Mouse (Mus musculus) CH12.LX (cell line): ENCODE data around the gene Spata3. TPM values are rescaled to one million over a fixed set of nuclear protein-coding genes. Genes with fewer than 3 reads are reported as not detected.

Source experiments
- DNase-seq: peaks from one replicate; pipeline ENCODE4 v3.0.0-alpha.2; 2013; ENCODE audit errors: extremely low read depth
- H3K27ac ChIP-seq: 2 replicates; pipeline ENCODE4 v1.5.1; 2012; ENCODE audit warnings: low read depth, mild to moderate bottlenecking, control low read depth, moderate library complexity; ENCODE audit not compliant: insufficient read depth
- H3K27me3 ChIP-seq: replicated peaks from 2 replicates; pipeline ENCODE3; 2012; ENCODE audit warnings: inconsistent platforms
- H3K36me3 ChIP-seq, 2 experiments: replicated peaks in 1 of 2; 2 replicates each; pipeline versions ENCODE3 to v1.6.1; 2012; ENCODE audit warnings: inconsistent platforms in 1 of 2, low read length in 1 of 2, mild to moderate bottlenecking in 1 of 2, mixed read lengths in 1 of 2, moderate library complexity in 1 of 2; ENCODE audit not compliant: control insufficient read depth in 1 of 2, insufficient read depth in 1 of 2
- H3K4me1 ChIP-seq, 2 experiments: 2 replicates each; pipeline ENCODE4 v1.6.1; 2012; ENCODE audit warnings: inconsistent platforms in 1 of 2, moderate library complexity in 1 of 2; ENCODE audit not compliant: insufficient read depth in 2 of 2, control insufficient read depth in 1 of 2
- H3K4me2 ChIP-seq: 2 replicates; pipeline ENCODE4 v1.6.1; 2012; ENCODE audit warnings: low read depth, mild to moderate bottlenecking, control low read depth; ENCODE audit not compliant: poor library complexity, insufficient read depth, severe bottlenecking
- H3K4me3 ChIP-seq, 3 experiments: fragments of 150-350 bp in 1 of 3; sonication (generic) in 1 of 3; replicated peaks in 1 of 3; 2 replicates each; pipeline versions ENCODE3 to v1.5.1; 2011 to 2012; ENCODE audit warnings: low read depth in 2 of 3, low read length in 2 of 3, mild to moderate bottlenecking in 2 of 3, moderate library complexity in 2 of 3, control low read depth in 1 of 3, improper control_type of control experiment in 1 of 3, inconsistent platforms in 1 of 3, mixed read lengths in 1 of 3; ENCODE audit not compliant: poor library complexity in 1 of 3
- H3K79me2 ChIP-seq: replicated peaks from 2 replicates; pipeline ENCODE4 v1.6.1; 2012; ENCODE audit warnings: mild to moderate bottlenecking, moderate library complexity; ENCODE audit not compliant: control insufficient read depth, poor library complexity, insufficient read depth, severe bottlenecking; ENCODE audit errors: extremely low read depth
- H3K9ac ChIP-seq: 2 replicates; pipeline ENCODE4 v1.6.1; 2012; ENCODE audit warnings: low read depth, mild to moderate bottlenecking, control low read depth, moderate library complexity; ENCODE audit not compliant: insufficient read depth
- H3K9me3 ChIP-seq: replicated peaks from 2 replicates; pipeline ENCODE3; 2012; ENCODE audit warnings: low read length, inconsistent platforms, mixed read lengths
- BHLHE40 ChIP-seq: IDR thresholded peaks from 2 replicates; pipeline ENCODE4 v1.6.1; 2011; ENCODE audit warnings: mild to moderate bottlenecking, low read depth, low read length, improper control_type of control experiment
- CHD1 ChIP-seq: IDR thresholded peaks from 2 replicates; pipeline ENCODE4 v1.6.1; 2012; ENCODE audit warnings: low read depth, low read length, improper control_type of control experiment, inconsistent platforms
- CHD2 ChIP-seq: IDR thresholded peaks from 2 replicates; pipeline ENCODE4 v1.6.1; 2011; ENCODE audit warnings: low read length, improper control_type of control experiment
- CTCF ChIP-seq, 2 experiments: IDR thresholded peaks in 1 of 2; conservative IDR thresholded peaks in 1 of 2; 2 replicates each; pipeline ENCODE4 v1.5.1; 2011 to 2012; ENCODE audit warnings: low read depth in 2 of 2, low read length in 2 of 2, improper control_type of control experiment in 1 of 2, inconsistent platforms in 1 of 2, mild to moderate bottlenecking in 1 of 2, moderate library complexity in 1 of 2
- E2F4 ChIP-seq: IDR thresholded peaks from 2 replicates; pipeline ENCODE4 v1.6.1; 2011; ENCODE audit warnings: low read depth, low read length, improper control_type of control experiment; ENCODE audit not compliant: insufficient replicate concordance
- ELF1 ChIP-seq: IDR thresholded peaks from 2 replicates; pipeline ENCODE4 v1.6.1; 2014; ENCODE audit warnings: low read depth, mild to moderate bottlenecking, inconsistent platforms, low read length, improper control_type of control experiment
- EP300 ChIP-seq: IDR thresholded peaks from 2 replicates; pipeline ENCODE4 v1.6.1; 2011; ENCODE audit warnings: low read length, improper control_type of control experiment
- ETS1 ChIP-seq: conservative IDR thresholded peaks from 2 replicates; pipeline ENCODE4 v1.6.1; 2012; ENCODE audit warnings: low read depth, mild to moderate bottlenecking, inconsistent platforms, low read length, improper control_type of control experiment, moderate library complexity
- GABPA ChIP-seq: IDR thresholded peaks from 2 replicates; pipeline ENCODE4 v1.6.1; 2012; ENCODE audit warnings: low read depth, low read length, improper control_type of control experiment, inconsistent platforms; ENCODE audit not compliant: insufficient replicate concordance
- HCFC1 ChIP-seq: IDR thresholded peaks from 2 replicates; pipeline ENCODE4 v1.6.1; 2012; ENCODE audit warnings: low read depth, mild to moderate bottlenecking, inconsistent platforms, low read length, improper control_type of control experiment
- IRF4 ChIP-seq: IDR thresholded peaks from 2 replicates; pipeline ENCODE4 v1.6.1; 2014; ENCODE audit warnings: low read depth, mild to moderate bottlenecking, inconsistent platforms, low read length, improper control_type of control experiment
- JUN ChIP-seq: IDR thresholded peaks from 2 replicates; pipeline ENCODE4 v1.6.1; 2011; ENCODE audit warnings: low read depth, mild to moderate bottlenecking, low read length, improper control_type of control experiment, moderate library complexity; ENCODE audit not compliant: insufficient read depth
- MAFK ChIP-seq: IDR thresholded peaks from 2 replicates; pipeline ENCODE4 v1.6.1; 2011; ENCODE audit warnings: low read length, improper control_type of control experiment; ENCODE audit not compliant: insufficient replicate concordance
- MAX ChIP-seq: IDR thresholded peaks from 2 replicates; pipeline ENCODE4 v1.6.1; 2011; ENCODE audit warnings: low read length, improper control_type of control experiment
- MAZ ChIP-seq: IDR thresholded peaks from 2 replicates; pipeline ENCODE4 v1.6.1; 2012; ENCODE audit warnings: low read depth, mild to moderate bottlenecking, inconsistent platforms, low read length, improper control_type of control experiment, moderate library complexity
- MEF2A ChIP-seq: IDR thresholded peaks from 2 replicates; pipeline ENCODE4 v1.6.1; 2014; ENCODE audit warnings: low read depth, mild to moderate bottlenecking, inconsistent platforms, low read length, improper control_type of control experiment, borderline replicate concordance
- MXI1 ChIP-seq: IDR thresholded peaks from 2 replicates; pipeline ENCODE4 v1.6.1; 2011; ENCODE audit warnings: mild to moderate bottlenecking, low read depth, low read length, improper control_type of control experiment
- MYC ChIP-seq: IDR thresholded peaks from 2 replicates; pipeline ENCODE4 v1.6.1; 2011; ENCODE audit warnings: low read depth, mild to moderate bottlenecking, improper control_type of control experiment, low read length
- NELFE ChIP-seq: IDR thresholded peaks from 2 replicates; pipeline ENCODE4 v1.6.1; 2011; ENCODE audit warnings: low read depth, low read length, improper control_type of control experiment
- NRF1 ChIP-seq: IDR thresholded peaks from 2 replicates; pipeline ENCODE4 v1.6.1; 2014; ENCODE audit warnings: low read depth, mild to moderate bottlenecking, inconsistent platforms, low read length, improper control_type of control experiment, moderate library complexity
- PAX5 ChIP-seq: IDR thresholded peaks from 2 replicates; pipeline ENCODE4 v1.6.1; 2012; ENCODE audit warnings: low read length, inconsistent platforms, mixed read lengths
- POLR2AphosphoS2 ChIP-seq: IDR thresholded peaks from 2 replicates; pipeline ENCODE4 v1.6.1; 2011; ENCODE audit warnings: low read depth, low read length, improper control_type of control experiment
- RCOR1 ChIP-seq: conservative IDR thresholded peaks from 2 replicates; pipeline ENCODE4 v1.6.1; 2012; ENCODE audit warnings: low read depth, mild to moderate bottlenecking, inconsistent platforms, low read length, improper control_type of control experiment
- SIN3A ChIP-seq: IDR thresholded peaks from 2 replicates; pipeline ENCODE4 v1.6.1; 2012; ENCODE audit warnings: low read length, improper control_type of control experiment, inconsistent platforms
- SMC3 ChIP-seq: IDR thresholded peaks from 2 replicates; pipeline ENCODE4 v1.6.1; 2011; ENCODE audit warnings: low read depth, low read length, improper control_type of control experiment
- TCF12 ChIP-seq: IDR thresholded peaks from 2 replicates; pipeline ENCODE4 v1.6.1; 2014; ENCODE audit warnings: low read depth, mild to moderate bottlenecking, inconsistent platforms, low read length, improper control_type of control experiment
- UBTF ChIP-seq: IDR thresholded peaks from 2 replicates; pipeline ENCODE4 v1.6.1; 2012; ENCODE audit warnings: low read depth, mild to moderate bottlenecking, inconsistent platforms, low read length, improper control_type of control experiment, moderate library complexity
- USF1 ChIP-seq: IDR thresholded peaks from 2 replicates; pipeline ENCODE4 v1.6.1; 2014; ENCODE audit warnings: low read depth, mild to moderate bottlenecking, inconsistent platforms, low read length, improper control_type of control experiment
- USF2 ChIP-seq: conservative IDR thresholded peaks from 2 replicates; pipeline ENCODE4 v1.6.1; 2011; ENCODE audit warnings: low read depth, low read length, improper control_type of control experiment
- ZC3H11A ChIP-seq: IDR thresholded peaks from 2 replicates; pipeline ENCODE4 v1.6.1; 2012; ENCODE audit warnings: low read depth, mild to moderate bottlenecking, inconsistent platforms, low read length, improper control_type of control experiment
- ZNF384 ChIP-seq: IDR thresholded peaks from 2 replicates; pipeline ENCODE4 v1.6.1; 2012; ENCODE audit warnings: low read depth, low read length, improper control_type of control experiment, inconsistent platforms
- dilution Hi-C: fragments of 300-500 bp; cut with MboI; formaldehyde crosslinking; loops from 2 replicates; pipeline ENCODE4 v1.14.3; 2020; ENCODE audit warnings: low sequenced_read_pairs; ENCODE audit not compliant: extremely low pct_unique_long_range_greater_than_20kb, extremely low pct_ligation_motif_present
- in situ Hi-C: fragments of 300-500 bp; cut with MboI; formaldehyde crosslinking; loops from 3 replicates; pipeline ENCODE4 v1.14.3; 2019; ENCODE audit warnings: low sequenced_read_pairs, low pct_ligation_motif_present, low pct_unique_long_range_greater_than_20kb, mixed read lengths
- polyA plus RNA-seq: library from polyadenylated mRNA; unstranded; fragments of >175 nt; gene quantifications from 2 replicates; pipeline ENCODE4 v1.2.1, GENCODE M21; 2012; ENCODE audit warnings: low read depth; ENCODE audit not compliant: insufficient read length
- total RNA-seq, 2 experiments: library from RNA; depleted of rRNA; stranded (reverse); fragments of 300-350 nt in 1 of 2; fragments of >200 nt in 1 of 2; gene quantifications; 2 replicates each; pipeline ENCODE4 v1.2.3; 2012 to 2014

Gene Spata3
- total and polyA plus RNA-seq, 3 experiments: not detected

- peaks cover 12% of the 10 kb centered on the region for H3K9me3 ChIP-seq
- H3K79me2 ChIP-seq: no peaks in the 10 kb centered on the region
- no peak overlapping the region for H3K9ac ChIP-seq
- dilution Hi-C loops (no loop called here), in situ Hi-C loops (no loop called here)
- H3K27ac ChIP-seq: no peak overlapping the region
- H3K4me3 ChIP-seq: no peak overlapping the region
- H3K27me3 ChIP-seq: no peaks in the 10 kb centered on the region
- peak overlapping the region; percentile 11; the same call in 1 of the 2 replicates for H3K4me2 ChIP-seq
- DNase-seq: peak; percentile 81
- TF ChIP-seq USF1 (no peak; the same call in 1 of the 2 replicates), TCF12 (0 out of 2 replicates have a peak, but pooled peaks have one; percentile 7), ELF1 (peak; percentile 69), HCFC1 (no peak), MEF2A (peak; percentile 58; the same call in 1 of the 2 replicates), MYC (peak; percentile 81), MXI1 (peak; percentile 46; the same call in 1 of the 2 replicates), MAFK (0 out of 2 replicates have a peak, but pooled peaks have one; percentile 23), SIN3A (peak; percentile 19; the same call in 1 of the 2 replicates), BHLHE40 (peak; percentile 91), RCOR1 (no peak; the same call in 1 of the 2 replicates), POLR2AphosphoS2 (no peak), IRF4 (peak; percentile 65), EP300 (peak; percentile 50; the same call in 1 of the 2 replicates), NELFE (no peak), ETS1 (peak; percentile 81), ZNF384 (0 out of 2 replicates have a peak, but pooled peaks have one; percentile 17), MAX (peak; percentile 25; the same call in 1 of the 2 replicates), ZC3H11A (no peak)
- H3K36me3 ChIP-seq: no peaks in the 10 kb centered on the region
- H3K4me1 ChIP-seq: peaks cover 12 to 20% of the 10 kb centered on the region in 2 experiments
Measured at GRCm38 (mm10) chr1:85998012-85998411, 18.6 kb upstream of the Spata3 start.

GRCm38 (mm10) chr1:85999853-86000570 lies 16.6 kb upstream of the Spata3 start:
- Histone ChIP-seq H3K79me2 (no peaks in the 10 kb centered on the region), H3K27ac (no peak overlapping the region), H3K4me2 (no peak overlapping the region), H3K4me3 (no peak overlapping the region), H3K9ac (no peak overlapping the region), H3K36me3 (no peaks in the 10 kb centered on the region), H3K9me3 (peaks cover 9% of the 10 kb centered on the region), H3K27me3 (no peaks in the 10 kb centered on the region), H3K4me1 (peaks cover 12 to 15% of the 10 kb centered on the region in 2 experiments)
- in situ Hi-C loops (no loop called here), dilution Hi-C loops (no loop called here)
- TF ChIP-seq CHD1 (no peak), SMC3 (no peak), BHLHE40 (no peak), USF2 (no peak), JUN (no peak), MAZ (no peak), NRF1 (no peak), MEF2A (no peak), E2F4 (no peak), CTCF (conservative IDR thresholded peaks at IDR 0.05 in 1 of 2, IDR thresholded peaks at IDR 0.05 in 1 of 2; ENCODE audit: low read depth in 2 of 2, low read length in 2 of 2) (no peak), CHD2 (no peak), UBTF (no peak), PAX5 (no peak), GABPA (no peak), ZC3H11A (no peak)
- DNase-seq: no peak
